Mouse (Mus musculus): Measurements from ENCODE around the gene Gm17490.

GRCm38 (mm10) chr2:11635471-11636137 lies 9.5 kb upstream of the Gm17490 start:
- no peak for TF ChIP-seq CTCF (IDR thresholded peaks at IDR 0.05; ENCODE audit: borderline replicate concordance, insufficient read depth, low read depth, low read length)
- no peak for TF ChIP-seq POLR2A (IDR thresholded peaks at IDR 0.05; ENCODE audit: borderline replicate concordance, insufficient read depth, low read length)

All from cerebellum, adult 2 months (tissue).